Mouse (Mus musculus) neural tube, embryonic 13.5 days (tissue): ENCODE results near the gene Adamts15. TPM values are rescaled to one million over a fixed set of nuclear protein-coding genes. Genes with fewer than 3 reads are reported as not detected.

Experiments used
- ATAC-seq: fragments of 200-750 bp; cut with Nextera tagmentation; 2 replicates; pipeline ENCODE4 v1.8.0; 2017; ENCODE audit warnings: low read depth, mild to moderate bottlenecking, moderate TSS enrichment, moderate library complexity
- H3K27ac ChIP-seq: fragments of 300-500 bp; sonication (generic); replicated peaks from 2 replicates; pipeline ENCODE4 v1.5.1; 2015; ENCODE audit warnings: moderate library complexity, mild to moderate bottlenecking, inconsistent platforms
- H3K27me3 ChIP-seq: fragments of 300-500 bp; sonication (generic); 2 replicates; pipeline ENCODE4 v1.6.1; 2015; ENCODE audit warnings: mild to moderate bottlenecking, inconsistent platforms
- H3K36me3 ChIP-seq: fragments of 300-500 bp; sonication (generic); 2 replicates; pipeline ENCODE4 v1.6.1; 2015; ENCODE audit warnings: mild to moderate bottlenecking, inconsistent platforms
- H3K4me1 ChIP-seq: fragments of 300-500 bp; sonication (generic); replicated peaks from 2 replicates; pipeline ENCODE4 v1.6.1; 2015; ENCODE audit warnings: inconsistent platforms
- H3K4me2 ChIP-seq: fragments of 300-500 bp; sonication (generic); 2 replicates; pipeline ENCODE4 v1.6.1; 2015; ENCODE audit warnings: inconsistent platforms, mild to moderate bottlenecking, moderate library complexity
- H3K4me3 ChIP-seq: fragments of 300-500 bp; sonication (generic); 2 replicates; pipeline ENCODE4 v1.5.1; 2015; ENCODE audit warnings: mild to moderate bottlenecking, inconsistent platforms
- H3K9ac ChIP-seq: fragments of 300-500 bp; sonication (generic); 2 replicates; pipeline ENCODE4 v1.6.1; 2015; ENCODE audit warnings: moderate library complexity, mild to moderate bottlenecking, inconsistent platforms
- H3K9me3 ChIP-seq: fragments of 300-500 bp; sonication (generic); 2 replicates; pipeline ENCODE4 v1.6.1; 2016; ENCODE audit warnings: inconsistent platforms
- WGBS: fragments of 180-500 bp; shearing (Covaris S2); methylation state at CpG from one replicate; pipeline ENCODE4 v1.1.7; 2015; 5-methylcytosine and 5-hydroxymethylcytosine counted together
- polyA plus RNA-seq: library from polyadenylated mRNA; unstranded; fragments of >200 nt; fragmentation: Nextera tagmentation; extraction: Ambion mirVana; gene quantifications from 2 replicates; pipeline ENCODE4 v1.2.1, GENCODE M21; 2015

Gene Adamts15
- polyA plus RNA-seq, 1 experiment from 2014 or later: 8.8 TPM

GRCm38 (mm10) chr9:30919686-30920085, 2.6 kb downstream of the Adamts15 start:
- Histone ChIP-seq H3K36me3 (no peaks in the 10 kb centered on the region), H3K27ac (no peak overlapping the region), H3K9ac (no peak overlapping the region), H3K4me1 (peaks cover 26% of the 10 kb centered on the region), H3K4me2 (peak overlapping the region; percentile 93), H3K27me3 (peaks cover 45% of the 10 kb centered on the region), H3K9me3 (no peaks in the 10 kb centered on the region), H3K4me3 (peak overlapping the region; percentile 54; the same call in 1 of the 2 replicates)
- no peak for ATAC-seq
- WGBS: 85% methylated on average over 9 of the region's 9 CpGs

GRCm38 (mm10) chr9:30918466-30919356, 3.5 kb downstream of the Adamts15 start:
- H3K4me2 ChIP-seq: peak overlapping the region; percentile 93
- H3K4me1 ChIP-seq: peaks cover 26% of the 10 kb centered on the region
- peak overlapping the region; percentile 54; the same call in 1 of the 2 replicates for H3K4me3 ChIP-seq
- no peak for ATAC-seq
- H3K9me3 ChIP-seq: no peaks in the 10 kb centered on the region
- 50% methylated on average over 12 of the region's 12 CpGs for WGBS
- 0 out of 2 replicates have a peak overlapping the region, but pooled peaks have one; percentile 9 for H3K9ac ChIP-seq
- H3K27me3 ChIP-seq: peaks cover 37% of the 10 kb centered on the region
- H3K27ac ChIP-seq: no peak overlapping the region
- H3K36me3 ChIP-seq: no peaks in the 10 kb centered on the region

- peak overlapping the region; percentile 1; the same call in 1 of the 2 replicates for H3K4me2 ChIP-seq
- H3K4me3 ChIP-seq: no peak overlapping the region
- ATAC-seq: no peak
- no peaks in the 10 kb centered on the region for H3K36me3 ChIP-seq
- H3K9ac ChIP-seq: no peak overlapping the region
- H3K27me3 ChIP-seq: peaks cover 14% of the 10 kb centered on the region
- H3K27ac ChIP-seq: no peak overlapping the region
- 88% methylated on average over 6 of the region's 6 CpGs for WGBS
- H3K9me3 ChIP-seq: no peaks in the 10 kb centered on the region
- H3K4me1 ChIP-seq: peaks cover 13% of the 10 kb centered on the region
Measured at GRCm38 (mm10) chr9:30916266-30916968, 5.8 kb downstream of the Adamts15 start.

- ATAC-seq: no peak
- H3K36me3 ChIP-seq: no peaks in the 10 kb centered on the region
Measured at GRCm38 (mm10) chr9:30914241-30914640, 8.0 kb downstream of the Adamts15 start.

GRCm38 (mm10) chr9:30913429-30913828, 8.8 kb downstream of the Adamts15 start:
- no peak overlapping the region for H3K4me2 ChIP-seq
- no peak overlapping the region for H3K27ac ChIP-seq
- no peak for ATAC-seq
- H3K27me3 ChIP-seq: no peaks in the 10 kb centered on the region
- WGBS: 61% methylated on average over 3 of the region's 3 CpGs
- no peak overlapping the region for H3K9ac ChIP-seq
- H3K36me3 ChIP-seq: no peaks in the 10 kb centered on the region
- no peaks in the 10 kb centered on the region for H3K9me3 ChIP-seq
- peaks cover 4% of the 10 kb centered on the region for H3K4me1 ChIP-seq
- no peak overlapping the region for H3K4me3 ChIP-seq

More at GRCm38 (mm10) chr9:30914241-30914640, 8.0 kb downstream of the Adamts15 start:
- Histone ChIP-seq H3K4me2 (no peak overlapping the region), H3K4me3 (no peak overlapping the region), H3K27ac (no peak overlapping the region), H3K27me3 (no peaks in the 10 kb centered on the region), H3K4me1 (peaks cover 9% of the 10 kb centered on the region), H3K9me3 (no peaks in the 10 kb centered on the region), H3K9ac (no peak overlapping the region)
- WGBS: 92% methylated on average over 2 of the region's 2 CpGs

- no peaks in the 10 kb centered on the region for H3K27me3 ChIP-seq
- H3K4me1 ChIP-seq: 0 out of 2 replicates have a peak, but pooled peaks cover 3% of the 10 kb centered on the region
- no peaks in the 10 kb centered on the region for H3K9me3 ChIP-seq
- 82% methylated on average over 3 of the region's 3 CpGs for WGBS
- no peak for ATAC-seq
- H3K4me3 ChIP-seq: no peak overlapping the region
- H3K9ac ChIP-seq: no peak overlapping the region
- H3K27ac ChIP-seq: no peak overlapping the region
- H3K36me3 ChIP-seq: no peaks in the 10 kb centered on the region
- no peak overlapping the region for H3K4me2 ChIP-seq
Measured at GRCm38 (mm10) chr9:30912161-30912560, 10.1 kb downstream of the Adamts15 start.

GRCm38 (mm10) chr9:30910491-30910890, 11.8 kb downstream of the Adamts15 start:
- no peaks in the 10 kb centered on the region for H3K36me3 ChIP-seq
- H3K4me2 ChIP-seq: no peak overlapping the region
- no peak overlapping the region for H3K9ac ChIP-seq
- H3K27me3 ChIP-seq: no peaks in the 10 kb centered on the region
- no peak overlapping the region for H3K27ac ChIP-seq
- no peak for ATAC-seq
- no peak overlapping the region for H3K4me3 ChIP-seq
- 91% methylated on average over 5 of the region's 5 CpGs for WGBS
- H3K9me3 ChIP-seq: no peaks in the 10 kb centered on the region
- H3K4me1 ChIP-seq: no peaks in the 10 kb centered on the region

- no peak overlapping the region for H3K27ac ChIP-seq
- H3K9me3 ChIP-seq: no peaks in the 10 kb centered on the region
- H3K4me2 ChIP-seq: no peak overlapping the region
- no peaks in the 10 kb centered on the region for H3K4me1 ChIP-seq
- no peaks in the 10 kb centered on the region for H3K27me3 ChIP-seq
- H3K36me3 ChIP-seq: no peaks in the 10 kb centered on the region
- ATAC-seq: no peak
- no peak overlapping the region for H3K4me3 ChIP-seq
- no peak overlapping the region for H3K9ac ChIP-seq
- WGBS: 86% methylated on average over 5 of the region's 5 CpGs
Measured at GRCm38 (mm10) chr9:30908973-30909372, 13.3 kb downstream of the Adamts15 start.

- H3K9me3 ChIP-seq: no peaks in the 10 kb centered on the region
- H3K27me3 ChIP-seq: no peaks in the 10 kb centered on the region
- no peaks in the 10 kb centered on the region for H3K36me3 ChIP-seq
- H3K4me2 ChIP-seq: no peak overlapping the region
- H3K27ac ChIP-seq: no peak overlapping the region
- 91% methylated on average over 5 of the region's 5 CpGs for WGBS
- no peak overlapping the region for H3K9ac ChIP-seq
- no peak overlapping the region for H3K4me3 ChIP-seq
- H3K4me1 ChIP-seq: no peaks in the 10 kb centered on the region
- ATAC-seq: no peak
Measured at GRCm38 (mm10) chr9:30908296-30908690, 14.0 kb downstream of the Adamts15 start.

- H3K27ac ChIP-seq: no peak overlapping the region
- no peaks in the 10 kb centered on the region for H3K27me3 ChIP-seq
- H3K9ac ChIP-seq: no peak overlapping the region
- H3K36me3 ChIP-seq: no peaks in the 10 kb centered on the region
- H3K4me3 ChIP-seq: no peak overlapping the region
- no peaks in the 10 kb centered on the region for H3K9me3 ChIP-seq
- no peak for ATAC-seq
- 64% methylated on average over 5 of the region's 5 CpGs for WGBS
- no peaks in the 10 kb centered on the region for H3K4me1 ChIP-seq
- no peak overlapping the region for H3K4me2 ChIP-seq
Measured at GRCm38 (mm10) chr9:30907677-30908295, 14.5 kb downstream of the Adamts15 start.

- 87% methylated on average over 4 of the region's 4 CpGs for WGBS
- ATAC-seq: no peak
- Histone ChIP-seq H3K36me3 (no peaks in the 10 kb centered on the region), H3K27ac (no peak overlapping the region), H3K9me3 (no peaks in the 10 kb centered on the region), H3K27me3 (no peaks in the 10 kb centered on the region), H3K4me3 (no peak overlapping the region), H3K4me1 (no peaks in the 10 kb centered on the region), H3K4me2 (no peak overlapping the region), H3K9ac (no peak overlapping the region)
Measured at GRCm38 (mm10) chr9:30906426-30906825, 15.8 kb downstream of the Adamts15 start.

- no peak overlapping the region for H3K9ac ChIP-seq
- no peaks in the 10 kb centered on the region for H3K36me3 ChIP-seq
- no peak overlapping the region for H3K4me3 ChIP-seq
- no peak overlapping the region for H3K4me2 ChIP-seq
- H3K27me3 ChIP-seq: no peaks in the 10 kb centered on the region
- H3K4me1 ChIP-seq: no peaks in the 10 kb centered on the region
- no peaks in the 10 kb centered on the region for H3K9me3 ChIP-seq
- no peak overlapping the region for H3K27ac ChIP-seq
- ATAC-seq: no peak
- WGBS: 91% methylated on average over 10 of the region's 10 CpGs
Measured at GRCm38 (mm10) chr9:30905861-30906260, 16.4 kb downstream of the Adamts15 start.
